In the genomic region with DNA sequence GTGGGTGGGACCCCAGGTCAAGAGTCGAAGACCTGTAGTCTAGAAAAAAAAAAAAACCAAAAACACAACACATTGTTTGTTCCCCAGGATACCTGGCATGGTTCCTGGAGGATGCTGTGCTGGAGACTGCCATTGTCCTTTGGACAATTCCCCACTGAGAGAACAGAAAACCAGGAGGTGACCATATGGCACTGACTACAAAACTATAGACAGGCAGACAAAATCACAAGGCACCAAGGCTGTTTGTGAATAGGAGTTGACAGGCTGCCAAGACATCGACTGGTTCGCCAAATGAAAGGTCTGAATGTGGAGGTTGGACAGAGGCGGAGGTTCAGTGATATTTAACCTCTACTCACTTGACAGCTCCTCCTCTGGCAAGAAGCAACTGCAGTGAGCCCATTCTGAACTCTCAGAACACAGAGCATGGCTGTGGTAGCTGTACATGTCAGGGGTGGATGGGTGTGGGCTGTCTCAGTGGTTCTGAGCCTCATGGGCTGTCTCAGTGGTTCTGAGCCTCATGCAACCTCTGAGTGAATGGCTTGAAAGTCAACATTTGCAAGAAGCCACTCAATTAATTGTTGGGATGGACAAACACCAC, we compare ENCODE assay signal across 28 mouse cellular contexts.
DNase-seq lines count a peak whose midpoint lies in the region; ATAC-seq and TF ChIP-seq lines count a peak whose summit lies in the region.
"Had no signal": no experiment of that assay in that cellular context is flagged by ENCODE, and none has a peak within 500 bp of the region (broad histone marks: within the 10 kb centered on the region; RNA-seq: fewer than 3 reads in every experiment).

No protein-coding gene starts in this region.

- TF ChIP-seq CTCF in lung, embryonic 14.5 days (IDR thresholded peaks at IDR 0.05; ENCODE audit: low read depth) = no peak

- no peak overlapping the region for H3K4me2 ChIP-seq in lung, embryonic 14.5 days
- H3K4me2 ChIP-seq: hindbrain, embryonic 12.5 days; liver, embryonic 12.5 days; midbrain, embryonic 13.5 days had no signal

- no peak overlapping the region for H3K4me3 ChIP-seq in lung, embryonic 14.5 days (ENCODE audit: low read depth, low read length)
- H3K4me3 ChIP-seq: gastrocnemius, adult 2 months; hindbrain, embryonic 12.5 days; layer of hippocampus, adult 2 months; left cerebral cortex, adult 2 months; liver, embryonic 12.5 days; midbrain, embryonic 13.5 days had no signal

- 66% methylated on average over 4 of the region's 4 CpGs for WGBS in lung, embryonic 14.5 days

- ATAC-seq in cerebellum, adult (ENCODE audit: insufficient number of reproducible peaks, low FRiP score, low TSS enrichment) = peak; percentile 78
- ATAC-seq in lung, embryonic 14.5 days (ENCODE audit: insufficient read depth) = no peak
- no peak for ATAC-seq in erythroid progenitor cell, adult 5-6 weeks (replicated peaks; ENCODE audit: low FRiP score, poor library complexity, severe bottlenecking)
- ATAC-seq: activated CD4-positive, CD25-positive, alpha-beta regulatory T cell, adult 4 months; forebrain, embryonic 16.5 days; inflammation-experienced regulatory T-cells, adult 6 months; liver, embryonic 12.5 days; liver, postnatal 0 days; lung, postnatal 0 days; midbrain, embryonic 13.5 days had no signal

- no peaks in the 10 kb centered on the region for H3K4me1 ChIP-seq in lung, embryonic 14.5 days (ENCODE audit: insufficient read depth)
- H3K4me1 ChIP-seq: hindbrain, embryonic 12.5 days; liver, embryonic 12.5 days; midbrain, embryonic 13.5 days had no signal

- H3K9me3 ChIP-seq in lung, embryonic 14.5 days (ENCODE audit: low read depth, low read length) = no peaks in the 10 kb centered on the region
- H3K9me3 ChIP-seq: midbrain, embryonic 13.5 days had no signal

- H3K36me3 ChIP-seq in lung, embryonic 14.5 days (ENCODE audit: insufficient read depth) = no peaks in the 10 kb centered on the region
- H3K36me3 ChIP-seq: hindbrain, embryonic 12.5 days; liver, embryonic 12.5 days; midbrain, embryonic 13.5 days had no signal

- no peak for DNase-seq in cerebellum, postnatal 4 days (ENCODE audit: low spot score in 2 of 2)
- DNase-seq in lung, embryonic 14.5 days = peak; percentile 9
- no peak for DNase-seq in lung, postnatal 4 days
- peak; percentile 35 for DNase-seq in cerebellum, adult 8-10 months
- peak; percentile 71 to 77 for DNase-seq in cerebellum, postnatal 25 days
- no peak for DNase-seq in kidney, postnatal 4 days
- DNase-seq: adrenal gland, postnatal 10 days; gastrocnemius, adult 2 months; heart, postnatal 14 days; kidney, adult 11 months; kidney, postnatal 14 days; liver, postnatal 0 days; right cerebral cortex, adult 18-20 months; spleen, adult 18-20 months; thymus, postnatal 14 days had no signal

- no peak overlapping the region for H3K9ac ChIP-seq in lung, embryonic 14.5 days
- H3K9ac ChIP-seq: hindbrain, embryonic 12.5 days; liver, embryonic 12.5 days; liver, postnatal 0 days; midbrain, embryonic 13.5 days had no signal

- no peaks in the 10 kb centered on the region for H3K27me3 ChIP-seq in lung, embryonic 14.5 days (ENCODE audit: insufficient read depth, low read length)
- H3K27me3 ChIP-seq: CH12.LX; hindbrain, embryonic 12.5 days; liver, embryonic 12.5 days; midbrain, embryonic 13.5 days had no signal

- no peak overlapping the region for H3K27ac ChIP-seq in lung, embryonic 14.5 days (ENCODE audit: low read depth)
- H3K27ac ChIP-seq: gastrocnemius, adult 2 months; hindbrain, embryonic 12.5 days; layer of hippocampus, adult 2 months; left cerebral cortex, adult 2 months; liver, embryonic 12.5 days; macrophage; midbrain, embryonic 13.5 days had no signal

Comparison
In these comparisons a context has a peak if more than half of its experiments do, and no peak if none do; other contexts are left out.
1. DNase-seq: peak in lung, embryonic 14.5 days (single experiment), cerebellum, adult 8-10 months (single experiment) and cerebellum, postnatal 25 days (2 of 2); none in cerebellum, postnatal 4 days (0 of 2), lung, postnatal 4 days (0 of 2) and kidney, postnatal 4 days (0 of 2).